Comparison of ENCODE assay signal across 8 mouse cellular contexts in the genomic region with DNA sequence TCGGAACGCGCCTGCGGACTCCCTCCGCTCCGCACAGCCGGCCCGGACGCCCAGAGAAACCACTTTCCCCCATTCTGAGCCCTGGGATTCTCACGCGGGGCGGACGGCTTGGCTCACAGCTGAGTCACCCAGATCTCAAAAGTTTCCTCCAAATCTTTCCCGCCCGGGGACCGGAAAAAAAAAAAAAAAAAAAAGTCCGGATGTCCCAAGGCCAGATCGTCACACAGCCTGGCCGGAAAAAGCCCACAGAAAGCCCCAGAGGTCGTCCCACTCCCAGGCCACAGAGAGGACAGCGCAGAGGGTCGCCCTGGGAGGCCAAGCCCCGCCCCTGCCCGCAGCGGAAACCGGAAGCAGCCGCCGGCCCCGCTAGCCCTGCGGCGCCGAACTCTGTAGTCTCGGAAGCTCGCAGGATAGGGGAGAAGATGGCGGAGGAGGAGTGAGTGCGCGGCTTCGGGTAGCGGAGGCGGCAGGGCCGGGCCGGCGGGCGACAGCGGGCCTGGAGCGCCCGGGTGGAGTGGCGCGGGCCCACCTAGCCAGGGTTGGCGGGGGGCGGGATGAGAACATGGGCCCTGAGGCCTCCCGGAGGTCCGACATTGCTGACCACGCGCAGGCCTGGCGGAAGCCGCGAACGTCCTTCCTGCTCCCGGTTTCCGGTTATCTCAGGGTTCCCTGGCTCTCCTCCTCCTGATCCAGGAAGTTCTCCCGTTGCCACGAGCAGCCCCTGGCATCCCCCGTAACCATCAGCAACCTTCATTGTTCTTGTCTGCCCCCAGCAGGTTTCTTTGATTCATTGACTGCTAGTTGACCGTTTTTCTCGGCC. TPM values are rescaled to one million over a fixed set of nuclear protein-coding genes. Genes with fewer than 3 reads are reported as not detected.
DNase-seq lines count a peak whose midpoint lies in the region; ATAC-seq lines count a peak whose summit lies in the region.

A gene (plus strand): TSS at position 383 of the 820 bp plus-strand sequence.

- H3K27me3 ChIP-seq in hindbrain, embryonic 16.5 days (replicated peaks; ENCODE audit: control insufficient read depth, insufficient read depth, low read length): no peaks in the 10 kb centered on the region

- peaks cover 2% of the 10 kb centered on the region; the same call in 1 of the 2 replicates for H3K36me3 ChIP-seq in hindbrain, embryonic 16.5 days (ENCODE audit: control insufficient read depth, insufficient read depth, low read length)
- H3K36me3 ChIP-seq in macrophage (ENCODE audit: inconsistent target): peaks cover 26% of the 10 kb centered on the region

- H3K27ac ChIP-seq in hindbrain, embryonic 16.5 days (ENCODE audit: low read depth, low read length): peak within 1 kb of the TSS; percentile 99
- H3K27ac ChIP-seq in macrophage: peak within 1 kb of the TSS; percentile 91

- H3K9ac ChIP-seq in hindbrain, embryonic 16.5 days (ENCODE audit: low read depth, low read length): peak within 1 kb of the TSS; percentile 94

- H3K4me2 ChIP-seq in hindbrain, embryonic 16.5 days (ENCODE audit: low read length): peak within 1 kb of the TSS; percentile 91

- DNase-seq in R1 (ENCODE audit: low read depth, low spot score): peak; percentile 93
- peak; percentile 91 to 94 for DNase-seq in cerebellum, postnatal 36 days
- DNase-seq in gastrocnemius, adult 18-20 months (ENCODE audit: low spot score): peak; percentile 94
- DNase-seq in left cerebral cortex, adult 18-20 months (ENCODE audit: low spot score in 2 of 2): peak; percentile 88 to 93
- DNase-seq in right cerebral cortex, adult 18-20 months: peak; percentile 95
- peak; percentile 86 for DNase-seq in urinary bladder, postnatal 10 days (ENCODE audit: low spot score)

- H3K4me3 ChIP-seq in hindbrain, embryonic 16.5 days (ENCODE audit: low read length): peak within 1 kb of the TSS; percentile 77
- H3K4me3 ChIP-seq in macrophage (ENCODE audit: inconsistent target): peak within 1 kb of the TSS; percentile 88

- H3K9me3 ChIP-seq in hindbrain, embryonic 16.5 days (ENCODE audit: control insufficient read depth, low read length): no peaks in the 10 kb centered on the region

- under 1% methylated on average over 63 of the region's 66 CpGs for WGBS in hindbrain, embryonic 16.5 days
- 1% methylated on average over 63 of the region's 66 CpGs for WGBS in macrophage (ENCODE audit: missing documents)

- peak; percentile 97 for ATAC-seq in hindbrain, embryonic 16.5 days

- H3K79me2 ChIP-seq in macrophage (ENCODE audit: inconsistent target): peaks cover 32% of the 10 kb centered on the region

- peaks cover 16% of the 10 kb centered on the region for H3K4me1 ChIP-seq in hindbrain, embryonic 16.5 days (ENCODE audit: control insufficient read depth, insufficient read depth, low read depth, low read length)

RNA-seq across cellular contexts. Expression of the gene that starts here (rescaled TPM):
- 10 to 100 TPM; 24.5 to 26.0 TPM for total RNA-seq in gastrocnemius, adult 18-20 months (2021)
- polyA plus RNA-seq in hindbrain, embryonic 16.5 days (2015; fragmentation: Nextera tagmentation; extraction: Ambion mirVana): 18.7 and 19.9 TPM in 2 replicates
- total RNA-seq in left cerebral cortex, adult 18-20 months (2021): 10 to 100 TPM; 26.2 to 32.4 TPM
- total RNA-seq in macrophage (2018; cell fraction: chromatin; rRNA removed): 100 to 1,000 TPM; 151 to 296 (median 212) TPM
- 10 to 100 TPM; 11.3 to 25.3 (median 16.9) TPM for total RNA-seq in macrophage (2018; cell fraction: cytosol; rRNA removed)
- 100 to 1,000 TPM in 23 of 26 experiments, 10 to 100 TPM in 3; 82.7 to 162 (median 126) TPM for total RNA-seq in macrophage (2018; cell fraction: nucleus; rRNA removed)
- polyA plus RNA-seq in macrophage (2018): 16.4 to 30.0 TPM (median 19.1 TPM) in 3 replicates

Comparison
In these comparisons a context has a peak if more than half of its experiments do, and no peak if none do; other contexts are left out.
1. Peak in every context shown above with its lines: DNase-seq, ATAC-seq, H3K4me3 ChIP-seq and H3K27ac ChIP-seq.